In genomic region chr11:46157462-46157861, GRCm38 (mm10) we compare ENCODE assay signal across 24 mouse cellular contexts. TPM values are rescaled to one million over a fixed set of nuclear protein-coding genes. Genes with fewer than 3 reads are reported as not detected.
DNase-seq lines count a peak whose midpoint lies in the region; ATAC-seq and TF ChIP-seq lines count a peak whose summit lies in the region.
"Had no signal": no experiment of that assay in that cellular context is flagged by ENCODE, and none has a peak within 500 bp of the region (broad histone marks: within the 10 kb centered on the region; RNA-seq: fewer than 3 reads in every experiment).

No protein-coding gene starts in this region.

- TF ChIP-seq CTCF in intestine, postnatal 0 days (IDR thresholded peaks at IDR 0.05; ENCODE audit: low read depth), result peak; percentile 43
- TF ChIP-seq CTCF in lung, embryonic 14.5 days (IDR thresholded peaks at IDR 0.05; ENCODE audit: low read depth), result peak; percentile 41
- TF ChIP-seq CTCF in ES-Bruce4 (IDR thresholded peaks at IDR 0.05; ENCODE audit: low read depth, low read length), result peak; percentile 26
- 0 out of 2 replicates have a peak, but pooled peaks have one; percentile 6 for TF ChIP-seq CTCF in cortical plate, adult 2 months (IDR thresholded peaks at IDR 0.05; ENCODE audit: extremely low read depth, insufficient read depth, low read length)

- DNase-seq in lung, embryonic 14.5 days, result no peak
- DNase-seq in lung, postnatal 36 days, result no peak
- DNase-seq in yolk sac, embryonic 10.5 days (ENCODE audit: low spot score), result no peak
- DNase-seq: adrenal gland, postnatal 14 days; B cell, adult 2 months; cerebellum, adult 9-10 months; gastrocnemius, postnatal 14 days; heart, adult 11 months; heart, postnatal 36 days; lung, adult 2 months; thymus, adult 2 months; thymus, postnatal 4 days had no signal

- H3K27ac ChIP-seq in intestine, postnatal 0 days (ENCODE audit: low read depth, low read length), result no peak overlapping the region
- H3K27ac ChIP-seq in intestine, embryonic 16.5 days (ENCODE audit: low read length), result no peak overlapping the region
- H3K27ac ChIP-seq in lung, embryonic 14.5 days (ENCODE audit: low read depth), result no peak overlapping the region
- no peak overlapping the region for H3K27ac ChIP-seq in ES-Bruce4 (ENCODE audit: insufficient read depth, low read length)
- no peak overlapping the region for H3K27ac ChIP-seq in cortical plate, adult 2 months (ENCODE audit: insufficient read depth, low read length)
- H3K27ac ChIP-seq: embryonic facial prominence, embryonic 15.5 days; hindbrain, embryonic 14.5 days; limb, embryonic 10.5 days; macrophage; midbrain, embryonic 10.5 days had no signal

- no peak for TF ChIP-seq EP300 in ES-Bruce4 (IDR thresholded peaks at IDR 0.05; ENCODE audit: insufficient read depth, low read depth, low read length)

- H3K9me3 ChIP-seq in intestine, postnatal 0 days (ENCODE audit: control insufficient read depth), result no peaks in the 10 kb centered on the region
- H3K9me3 ChIP-seq in intestine, embryonic 16.5 days (ENCODE audit: control insufficient read depth, low read length), result no peaks in the 10 kb centered on the region
- H3K9me3 ChIP-seq in lung, embryonic 14.5 days (ENCODE audit: low read depth, low read length), result no peaks in the 10 kb centered on the region
- no peaks in the 10 kb centered on the region for H3K9me3 ChIP-seq in ES-Bruce4 (replicated peaks; ENCODE audit: control insufficient read depth, insufficient read depth, low read length, poor library complexity, severe bottlenecking)
- H3K9me3 ChIP-seq: embryonic facial prominence, embryonic 15.5 days; limb, embryonic 10.5 days; midbrain, embryonic 10.5 days had no signal

- no peaks in the 10 kb centered on the region for H3K27me3 ChIP-seq in intestine, postnatal 0 days (replicated peaks; ENCODE audit: control insufficient read depth, insufficient read depth, low read length)
- no peaks in the 10 kb centered on the region for H3K27me3 ChIP-seq in intestine, embryonic 16.5 days (replicated peaks; ENCODE audit: control insufficient read depth, insufficient read depth, low read length)
- no peaks in the 10 kb centered on the region for H3K27me3 ChIP-seq in lung, embryonic 14.5 days (ENCODE audit: insufficient read depth, low read length)
- no peaks in the 10 kb centered on the region; the same call in 1 of the 2 replicates for H3K27me3 ChIP-seq in ES-Bruce4 (ENCODE audit: control insufficient read depth, insufficient read depth, low read length, poor library complexity, severe bottlenecking)
- H3K27me3 ChIP-seq: embryonic facial prominence, embryonic 15.5 days had no signal

- ATAC-seq in intestine, postnatal 0 days, result no peak
- no peak for ATAC-seq in intestine, embryonic 16.5 days
- no peak for ATAC-seq in lung, embryonic 14.5 days (ENCODE audit: insufficient read depth)
- ATAC-seq: activated CD4-positive, CD25-positive, alpha-beta regulatory T cell, adult 4 months; forebrain, embryonic 14.5 days had no signal

- no peak overlapping the region for H3K9ac ChIP-seq in intestine, postnatal 0 days (ENCODE audit: low read depth, low read length)
- no peak overlapping the region for H3K9ac ChIP-seq in intestine, embryonic 16.5 days (ENCODE audit: low read depth, low read length)
- H3K9ac ChIP-seq in lung, embryonic 14.5 days, result no peak overlapping the region
- no peak overlapping the region for H3K9ac ChIP-seq in ES-Bruce4 (ENCODE audit: low read depth, poor library complexity, severe bottlenecking)
- H3K9ac ChIP-seq: embryonic facial prominence, embryonic 15.5 days; hindbrain, embryonic 14.5 days had no signal

- H3K4me2 ChIP-seq in intestine, postnatal 0 days (replicated peaks; ENCODE audit: low read depth), result no peak overlapping the region
- no peak overlapping the region for H3K4me2 ChIP-seq in intestine, embryonic 16.5 days (ENCODE audit: low read depth, low read length)
- no peak overlapping the region for H3K4me2 ChIP-seq in lung, embryonic 14.5 days
- H3K4me2 ChIP-seq: embryonic facial prominence, embryonic 15.5 days; hindbrain, embryonic 14.5 days had no signal

- no peaks in the 10 kb centered on the region for H3K36me3 ChIP-seq in intestine, postnatal 0 days (ENCODE audit: control insufficient read depth, insufficient read depth)
- H3K36me3 ChIP-seq in intestine, embryonic 16.5 days (ENCODE audit: control insufficient read depth, insufficient read depth, low read length), result no peaks in the 10 kb centered on the region
- H3K36me3 ChIP-seq in lung, embryonic 14.5 days (ENCODE audit: insufficient read depth), result no peaks in the 10 kb centered on the region
- no peaks in the 10 kb centered on the region for H3K36me3 ChIP-seq in ES-Bruce4 (ENCODE audit: control insufficient read depth, insufficient read depth, low read length, poor library complexity, severe bottlenecking)
- H3K36me3 ChIP-seq: embryonic facial prominence, embryonic 15.5 days; limb, embryonic 10.5 days; midbrain, embryonic 10.5 days had no signal

- TF ChIP-seq POLR2A in ES-Bruce4 (IDR thresholded peaks at IDR 0.05; ENCODE audit: insufficient read depth, low read length), result no peak
- TF ChIP-seq POLR2A in cortical plate, adult 2 months (IDR thresholded peaks at IDR 0.05; ENCODE audit: extremely low read depth, insufficient read depth, low read length), result no peak

- no peak overlapping the region for H3K4me3 ChIP-seq in intestine, postnatal 0 days (ENCODE audit: low read depth, low read length)
- no peak overlapping the region for H3K4me3 ChIP-seq in intestine, embryonic 16.5 days (ENCODE audit: low read length)
- no peak overlapping the region for H3K4me3 ChIP-seq in lung, embryonic 14.5 days (ENCODE audit: low read depth, low read length)
- no peak overlapping the region for H3K4me3 ChIP-seq in ES-Bruce4 (ENCODE audit: low read depth, low read length)
- H3K4me3 ChIP-seq in cortical plate, adult 2 months (ENCODE audit: insufficient read depth, low read length), result no peak overlapping the region
- H3K4me3 ChIP-seq: embryonic facial prominence, embryonic 15.5 days; limb, embryonic 10.5 days; midbrain, embryonic 10.5 days had no signal

- no peaks in the 10 kb centered on the region for H3K4me1 ChIP-seq in intestine, postnatal 0 days (replicated peaks; ENCODE audit: control insufficient read depth, insufficient read depth, low read length)
- no peaks in the 10 kb centered on the region for H3K4me1 ChIP-seq in intestine, embryonic 16.5 days (ENCODE audit: control insufficient read depth, insufficient read depth, low read length)
- no peaks in the 10 kb centered on the region for H3K4me1 ChIP-seq in lung, embryonic 14.5 days (ENCODE audit: insufficient read depth)
- H3K4me1 ChIP-seq in ES-Bruce4 (ENCODE audit: control insufficient read depth, insufficient read depth, low read length), result no peaks in the 10 kb centered on the region
- no peaks in the 10 kb centered on the region; the same call in 1 of the 2 replicates for H3K4me1 ChIP-seq in cortical plate, adult 2 months (ENCODE audit: control insufficient read depth, insufficient read depth, low read length)
- H3K4me1 ChIP-seq: embryonic facial prominence, embryonic 15.5 days; limb, embryonic 10.5 days; midbrain, embryonic 10.5 days had no signal

RNA-seq across cellular contexts. Expression of gene Nipal4, which starts 8.8 kb away (rescaled TPM):
- 2.1 and 2.9 TPM in 2 replicates for polyA plus RNA-seq in intestine, postnatal 0 days (2015; fragmentation: Nextera tagmentation; extraction: Ambion mirVana)
- polyA plus RNA-seq in intestine, embryonic 16.5 days (2015; fragmentation: Nextera tagmentation; extraction: Ambion mirVana), result 3.7 TPM in 2 replicates
- 1.5 and 1.8 TPM in 2 replicates for polyA plus RNA-seq in lung, embryonic 14.5 days (2014; fragmentation: Nextera tagmentation; extraction: Ambion mirVana)
- polyA plus RNA-seq in ES-Bruce4 (2011; ENCODE audit: insufficient read depth, insufficient read length, low read depth, missing spikeins), result 3.6 and 4.1 TPM in 2 replicates
- 4.0 and 4.9 TPM in 2 replicates for polyA plus RNA-seq in cortical plate, adult 2 months (2012; rRNA removed)
- polyA plus RNA-seq: liver, adult 2 months; macrophage had no signal
